ENCODE assay signal across 10 mouse cellular contexts in the genomic region with DNA sequence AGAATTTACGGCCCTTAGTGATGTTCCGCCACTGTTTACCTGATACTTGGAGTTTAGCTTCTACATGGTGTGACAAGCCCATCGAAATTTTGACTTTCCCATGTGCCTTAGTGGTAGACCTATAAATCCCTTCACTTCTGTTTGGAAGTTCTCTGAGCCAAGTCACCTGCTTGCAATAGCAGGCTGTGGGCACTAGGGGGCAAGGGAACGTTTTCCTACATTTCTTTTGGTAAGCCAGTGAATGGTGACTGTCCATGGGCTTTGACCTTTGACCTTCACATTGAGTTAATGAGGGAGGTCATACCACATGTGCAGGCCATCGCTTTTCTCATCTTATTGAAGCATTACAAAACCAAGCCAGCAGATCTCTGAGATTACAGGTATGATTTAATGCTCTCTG. TPM values are rescaled to one million over a fixed set of nuclear protein-coding genes. Genes with fewer than 3 reads are reported as not detected.
DNase-seq lines count a peak whose midpoint lies in the region; ATAC-seq and TF ChIP-seq lines count a peak whose summit lies in the region.
"Had no signal": no experiment of that assay in that cellular context is flagged by ENCODE, and none has a peak within 500 bp of the region (broad histone marks: within the 10 kb centered on the region; RNA-seq: fewer than 3 reads in every experiment).

No protein-coding gene starts in this region.

- H3K4me1 ChIP-seq in liver, embryonic 12.5 days = peaks cover 4% of the 10 kb centered on the region; the same call in 1 of the 2 replicates
- H3K4me1 ChIP-seq in limb, embryonic 14.5 days (ENCODE audit: control insufficient read depth, insufficient read depth, low read length) = peaks cover 15% of the 10 kb centered on the region

- H3K9me3 ChIP-seq in liver, embryonic 12.5 days (replicated peaks) = no peaks in the 10 kb centered on the region
- no peaks in the 10 kb centered on the region for H3K9me3 ChIP-seq in limb, embryonic 14.5 days (ENCODE audit: control insufficient read depth, low read length)
- H3K9me3 ChIP-seq: neural tube, embryonic 13.5 days had no signal

- intact Hi-C loops in heart, postnatal 25 days (cut with DNase I) = loop anchor here (2.0 to 5.0 kb wide), 5 partner anchors 76 to 394 kb away; no protein-coding TSS in a partner anchor

- no peak overlapping the region for H3K27ac ChIP-seq in liver, embryonic 12.5 days
- no peak overlapping the region for H3K27ac ChIP-seq in limb, embryonic 14.5 days (replicated peaks; ENCODE audit: low read depth, low read length)
- H3K27ac ChIP-seq: neural tube, embryonic 13.5 days had no signal

- no peak overlapping the region for H3K9ac ChIP-seq in liver, embryonic 12.5 days
- no peak overlapping the region for H3K9ac ChIP-seq in limb, embryonic 14.5 days (ENCODE audit: low read depth, low read length, severe bottlenecking)
- H3K9ac ChIP-seq: neural tube, embryonic 13.5 days had no signal

- no peak overlapping the region for H3K4me2 ChIP-seq in liver, embryonic 12.5 days
- H3K4me2 ChIP-seq in limb, embryonic 14.5 days (replicated peaks; ENCODE audit: low read depth, low read length, severe bottlenecking) = no peak overlapping the region
- H3K4me2 ChIP-seq: neural tube, embryonic 13.5 days had no signal

- H3K4me3 ChIP-seq in liver, embryonic 12.5 days = no peak overlapping the region
- H3K4me3 ChIP-seq in limb, embryonic 14.5 days (replicated peaks; ENCODE audit: low read length) = no peak overlapping the region
- H3K4me3 ChIP-seq: neural tube, embryonic 13.5 days had no signal

- no peak for TF ChIP-seq POLR2A in limb, embryonic 14.5 days (IDR thresholded peaks at IDR 0.05; ENCODE audit: borderline replicate concordance, extremely low read depth, insufficient read depth, insufficient read length)

- no peaks in the 10 kb centered on the region for H3K27me3 ChIP-seq in liver, embryonic 12.5 days (replicated peaks)
- H3K27me3 ChIP-seq in limb, embryonic 14.5 days (ENCODE audit: control insufficient read depth, insufficient read depth, low read length) = no peaks in the 10 kb centered on the region
- H3K27me3 ChIP-seq: neural tube, embryonic 13.5 days had no signal

- ATAC-seq in liver, embryonic 12.5 days = no peak
- ATAC-seq in limb, embryonic 14.5 days (ENCODE audit: low FRiP score, low read depth) = no peak

- no peaks in the 10 kb centered on the region for H3K36me3 ChIP-seq in liver, embryonic 12.5 days
- H3K36me3 ChIP-seq in limb, embryonic 14.5 days (ENCODE audit: control insufficient read depth, insufficient read depth, low read length) = no peaks in the 10 kb centered on the region
- H3K36me3 ChIP-seq: neural tube, embryonic 13.5 days had no signal

- DNase-seq in liver = peak; percentile 52
- DNase-seq in ZHBTc4 (ENCODE audit: low read depth, low spot score) = peak; percentile 88
- DNase-seq in cerebellum, postnatal 36 days = peak; percentile 70 to 76
- peak; percentile 18 for DNase-seq in heart, postnatal 25 days (ENCODE audit: low spot score)
- peak; percentile 29 for DNase-seq in limb, embryonic 14.5 days (ENCODE audit: low spot score)
- peak; percentile 81 for DNase-seq in retina, embryonic 14.5 days (ENCODE audit: low spot score)
- DNase-seq in thymus, postnatal 36 days = peak; percentile 57 to 65

- 32% methylated on average over 5 of the region's 5 CpGs for WGBS in liver, embryonic 12.5 days (ENCODE audit: insufficient replicate concordance)
- WGBS in limb, embryonic 14.5 days = 32% methylated on average over 5 of the region's 5 CpGs

RNA-seq across cellular contexts. Expression of gene 1700020N01Rik, which starts 8.0 kb away (rescaled TPM):
- not detected in 2 replicates for polyA plus RNA-seq in liver, embryonic 12.5 days (2016; fragmentation: Nextera tagmentation; extraction: Ambion mirVana)
- total RNA-seq in heart, postnatal 25 days (2021) = not detected
- polyA plus RNA-seq in limb, embryonic 14.5 days (2012; rRNA removed) = not detected in 2 replicates
- not detected in 2 replicates for polyA plus RNA-seq in limb, embryonic 14.5 days (2014; fragmentation: Nextera tagmentation; extraction: Ambion mirVana)
- total RNA-seq: gastrocnemius, postnatal 4 days had no signal
- polyA plus RNA-seq: neural tube, embryonic 13.5 days had no signal

Comparison
In these comparisons a context has a peak if more than half of its experiments do, and no peak if none do; other contexts are left out.
1. DNase-seq: peak in every context shown above with its lines; median percentile 88 in ZHBTc4; 81 in retina, embryonic 14.5 days; 73 in cerebellum, postnatal 36 days; 61 in thymus, postnatal 36 days; 52 in liver; 29 in limb, embryonic 14.5 days; 18 in heart, postnatal 25 days.